Mouse (Mus musculus): ENCODE data around the gene Ppp1r10.
"Not testable (repeated sequence)": the region's sequence is repeated elsewhere in the genome, so short reads cannot be mapped to it uniquely, and the experiment has no call there.

The Ppp1r10 gene

GRCm38 (mm10) chr17:35930627-35931026 lies 14.4 kb downstream of the Ppp1r10 start:
- DNase-seq (ENCODE audit: low spot score): no peak

- no peak for DNase-seq (ENCODE audit: low spot score)
These were observed 16.4 kb downstream of the Ppp1r10 start for GRCm38 (mm10) chr17:35932608-35933007.

- DNase-seq (ENCODE audit: low spot score): not testable (repeated sequence)
These were observed 19.5 kb downstream of the Ppp1r10 start for GRCm38 (mm10) chr17:35935763-35936162.

- DNase-seq (ENCODE audit: low spot score): no peak
These were observed 21.6 kb downstream of the Ppp1r10 start for GRCm38 (mm10) chr17:35937700-35938348.

- DNase-seq (ENCODE audit: low spot score): no peak
These were observed 22.9 kb downstream of the Ppp1r10 start for GRCm38 (mm10) chr17:35939108-35939507.

- no peak for DNase-seq (ENCODE audit: low spot score)
These were observed 23.7 kb downstream of the Ppp1r10 start for GRCm38 (mm10) chr17:35939941-35940340.

DNA sequence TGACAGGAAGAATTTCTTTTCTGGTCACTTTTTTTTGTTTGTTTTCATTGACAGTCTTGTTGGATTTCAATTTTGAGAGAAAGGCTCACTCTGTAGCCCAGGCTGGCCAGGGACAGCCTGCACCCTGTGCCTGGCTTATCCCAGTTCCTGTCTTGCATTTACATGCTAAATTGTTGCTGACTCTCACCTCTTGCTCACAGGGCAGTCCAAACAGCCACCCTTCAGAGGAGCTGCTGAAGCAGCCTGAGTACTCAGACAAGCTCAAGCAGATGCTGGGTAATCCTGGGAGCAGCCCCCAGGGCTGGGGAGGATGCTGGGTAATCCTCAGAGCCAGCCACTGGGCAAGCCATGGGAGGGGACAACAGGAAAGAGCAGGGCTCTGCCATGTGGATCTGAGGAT lies 34.7 kb downstream of the Ppp1r10 start:
- DNase-seq (ENCODE audit: low spot score): not testable (repeated sequence)

DNA sequence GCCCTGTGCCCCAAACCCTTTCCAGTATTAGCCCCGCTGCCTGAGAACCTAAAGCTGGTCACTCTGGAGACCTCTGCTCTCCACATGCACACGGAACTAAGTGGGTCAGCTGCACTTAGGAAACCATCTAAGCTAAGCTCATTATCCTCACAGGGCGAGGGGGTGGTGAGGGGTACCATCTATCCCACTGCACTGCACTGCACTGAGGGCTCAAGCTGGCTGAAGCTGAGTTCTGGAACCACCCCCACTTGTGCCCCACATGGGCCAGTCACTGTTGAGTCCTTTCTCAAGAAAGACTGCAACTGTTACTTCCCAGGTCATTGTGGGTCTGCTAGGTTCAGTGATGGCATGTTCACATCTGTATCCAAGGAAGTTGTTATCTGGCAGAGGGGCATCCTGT lies 36.3 kb downstream of the Ppp1r10 start:
- DNase-seq (ENCODE audit: low spot score): not testable (repeated sequence)

GRCm38 (mm10) chr17:35954665-35955064 lies 38.4 kb downstream of the Ppp1r10 start:
- no peak for DNase-seq (ENCODE audit: low spot score)

- no peak for DNase-seq (ENCODE audit: low spot score)
These were observed 42.4 kb downstream of the Ppp1r10 start for GRCm38 (mm10) chr17:35958533-35959223.

DNA sequence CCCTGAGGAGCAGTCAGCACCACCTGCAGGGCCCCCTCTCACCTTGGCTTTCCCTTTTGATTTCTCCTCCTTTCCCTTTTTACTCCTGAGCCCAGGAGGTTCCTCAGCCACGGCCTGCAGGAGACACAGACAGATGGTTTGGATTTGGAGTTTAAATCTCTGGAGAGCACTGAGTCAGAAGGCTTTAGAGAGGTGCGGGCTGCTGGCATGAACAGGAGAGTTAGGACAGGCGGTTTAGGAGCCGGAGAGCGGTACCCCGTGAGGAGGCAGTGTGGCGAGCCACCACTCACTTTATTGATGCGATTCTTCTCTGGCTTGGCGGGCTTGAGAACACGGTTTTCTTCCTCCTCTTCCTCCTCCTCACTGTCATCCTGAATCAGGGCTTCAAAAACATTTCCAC lies 47.0 kb downstream of the Ppp1r10 start:
- DNase-seq (ENCODE audit: low spot score): no peak

GRCm38 (mm10) chr17:35967621-35968020 lies 51.4 kb downstream of the Ppp1r10 start:
- DNase-seq (ENCODE audit: low spot score): no peak

DNA sequence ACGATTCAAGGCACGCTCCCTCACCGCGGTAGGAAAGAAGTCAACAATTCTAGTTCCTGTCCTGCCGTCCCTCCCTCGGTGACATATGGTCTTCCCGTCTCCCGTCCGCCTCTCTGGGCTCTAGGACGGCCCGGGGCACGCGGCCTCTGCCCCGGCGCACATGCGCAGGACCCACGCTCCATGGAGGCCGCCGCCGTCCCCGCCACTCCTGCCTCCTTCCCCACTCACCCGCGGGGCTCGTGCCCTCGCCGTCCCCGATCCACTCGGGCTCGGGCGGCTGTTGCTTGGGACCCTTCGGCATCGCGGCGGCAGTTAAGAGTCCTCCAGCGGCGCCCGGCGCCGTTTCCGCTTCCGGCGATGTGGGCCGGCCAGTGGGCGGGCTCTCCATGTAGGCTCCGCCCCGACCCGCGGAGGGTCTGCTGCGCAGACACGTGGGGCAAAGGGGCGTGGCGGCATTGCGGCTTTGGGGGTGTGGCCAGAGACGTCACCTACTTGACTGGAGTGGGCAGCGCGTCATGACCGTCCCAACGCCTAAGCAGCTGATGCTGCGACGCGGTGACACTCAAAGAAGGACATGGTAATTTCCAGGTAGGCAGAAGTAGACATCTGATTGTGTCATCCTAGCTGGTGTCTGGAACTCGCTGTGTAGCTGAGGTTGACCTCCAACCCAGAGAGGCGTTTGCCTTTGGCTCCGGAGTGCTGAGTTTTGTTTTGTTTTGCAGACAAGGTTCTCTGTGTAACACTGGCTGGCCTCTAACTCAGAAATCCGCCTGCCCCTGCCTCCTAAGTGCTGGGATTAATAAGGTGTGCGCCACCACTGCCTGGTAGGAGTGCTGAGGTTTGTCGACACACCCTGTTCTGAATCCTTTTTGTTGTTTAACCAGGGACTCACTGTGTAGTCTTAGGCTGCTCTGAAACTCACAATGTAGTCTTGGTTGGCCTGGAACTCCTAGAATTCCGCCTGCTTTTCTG lies 53.5 kb downstream of the Ppp1r10 start, which contains the start of gene Abcf1:
Gene Abcf1 (minus strand): TSS at position 344 of the 972 bp plus-strand sequence.
- peak; percentile 100 for DNase-seq (ENCODE audit: low spot score)

DNA sequence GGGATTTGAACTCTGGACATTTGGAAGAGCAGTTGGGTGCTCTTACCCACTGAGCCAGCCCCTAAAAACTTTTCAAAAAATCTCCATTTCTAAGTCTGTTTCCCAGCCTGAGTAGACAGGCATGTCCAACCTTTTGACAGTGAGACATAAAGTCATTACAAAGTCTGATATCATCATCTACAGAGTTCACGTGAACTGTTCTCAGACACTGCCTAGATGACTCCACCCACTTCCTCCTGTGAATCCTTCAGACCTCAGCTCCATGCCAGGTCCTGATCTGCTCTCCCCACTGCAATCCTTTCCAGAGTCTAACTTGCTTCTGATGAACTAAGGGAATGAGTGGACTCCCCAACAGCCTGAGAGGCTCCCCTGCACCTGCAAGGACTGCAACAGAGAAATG lies 55.9 kb downstream of the Ppp1r10 start:
- no peak for DNase-seq (ENCODE audit: low spot score)

DNA sequence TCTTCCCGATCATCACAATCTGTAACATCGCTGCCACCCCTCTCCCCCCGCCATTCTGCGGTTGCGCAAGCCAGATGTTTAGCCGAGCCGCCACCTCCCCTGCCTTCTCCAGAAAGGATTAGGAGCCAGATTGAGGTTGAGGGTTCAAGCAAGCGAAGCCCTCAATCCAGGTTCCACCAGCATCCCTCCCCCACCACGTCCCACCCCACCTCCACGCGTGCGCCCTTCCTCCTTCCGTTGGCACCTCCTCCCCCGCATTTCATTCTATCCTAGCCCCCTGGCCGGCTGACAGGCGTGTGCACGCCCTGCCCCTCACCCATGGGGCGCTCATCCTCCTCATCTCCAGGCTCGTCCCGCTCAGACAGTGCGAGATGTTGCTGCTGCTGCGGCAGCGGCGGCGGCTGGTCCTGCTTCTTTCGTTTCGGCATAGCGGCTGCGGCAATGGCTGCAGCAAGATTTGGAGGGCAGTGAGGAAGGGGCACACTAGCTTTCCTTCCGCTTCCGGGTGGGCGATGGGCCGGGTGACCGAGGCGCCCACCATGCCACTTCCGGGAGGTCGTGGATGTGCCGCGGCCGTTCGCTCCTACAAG lies 62.7 kb downstream of the Ppp1r10 start:
- DNase-seq (ENCODE audit: low spot score): no peak

GRCm38 (mm10) chr17:35979401-35980362 lies 63.4 kb downstream of the Ppp1r10 start, which contains the start of the genes Gnl1 and Prr3:
Gene Gnl1, plus strand, starts transcription at chr17:35979851.
Gene Prr3, minus strand, starts transcription at chr17:35980236.
- peak; percentile 91 for DNase-seq (ENCODE audit: low spot score)

DNA sequence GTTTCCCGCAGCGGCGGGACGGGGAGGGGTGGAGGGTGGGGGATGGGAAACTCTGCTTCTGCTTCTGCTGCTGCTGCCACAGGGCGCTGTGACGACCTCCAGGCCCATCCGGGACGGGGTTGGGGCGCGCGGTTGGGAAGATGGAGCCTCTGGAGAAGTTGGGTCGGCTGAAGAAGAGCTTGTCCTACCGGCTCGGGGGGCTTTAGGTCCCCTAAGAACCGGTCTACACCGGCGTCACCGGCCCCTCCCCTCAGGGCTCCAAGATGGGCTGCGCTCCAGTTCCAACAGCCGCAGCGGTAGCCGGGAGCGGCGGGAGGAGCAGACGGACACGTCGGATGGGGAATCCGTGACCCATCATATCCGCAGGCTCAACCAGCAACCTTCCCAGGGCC lies 64.1 kb downstream of the Ppp1r10 start:
- peak; percentile 76 for DNase-seq (ENCODE audit: low spot score)

GRCm38 (mm10) chr17:35981776-35982175 lies 65.5 kb downstream of the Ppp1r10 start:
- DNase-seq (ENCODE audit: low spot score): no peak
